In the genomic region with DNA sequence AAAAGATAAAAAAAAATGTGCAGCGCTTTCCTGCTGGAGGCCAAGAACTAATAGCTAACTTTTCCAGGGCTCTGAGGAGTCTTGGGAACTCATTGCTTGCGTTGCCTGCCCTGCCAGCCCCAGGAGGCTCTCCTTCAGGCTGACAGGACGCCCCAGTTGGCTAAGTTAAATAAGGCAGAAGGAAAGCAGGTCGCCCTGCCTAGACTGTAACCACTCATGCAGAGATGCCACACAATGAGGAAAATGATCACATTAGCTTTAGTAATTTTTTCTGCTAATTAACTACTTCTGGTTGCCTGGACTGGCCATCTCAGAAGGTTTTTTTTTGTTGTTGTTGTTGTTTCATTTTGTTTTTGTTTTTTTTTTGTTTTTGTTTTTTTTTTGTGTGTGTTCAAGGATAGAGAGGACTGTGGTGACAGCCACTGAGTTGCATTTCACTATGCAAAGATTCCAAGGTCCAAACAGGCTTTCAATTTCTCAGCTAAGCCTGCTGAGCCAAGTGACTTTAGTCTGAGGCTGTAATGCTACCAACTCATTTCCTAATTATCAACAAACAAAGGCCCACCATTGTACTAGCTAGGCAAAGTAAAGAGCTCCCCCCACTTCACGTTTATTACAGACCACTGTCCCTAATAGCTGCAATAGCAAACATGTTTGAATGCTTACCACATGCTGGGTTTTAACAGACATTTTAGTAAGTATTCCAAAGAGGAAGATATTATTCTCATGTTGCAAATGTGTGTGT, we compare ENCODE assay signal across 31 mouse cellular contexts.
DNase-seq lines count a peak whose midpoint lies in the region; ATAC-seq and TF ChIP-seq lines count a peak whose summit lies in the region.
"Had no signal": no experiment of that assay in that cellular context is flagged by ENCODE, and none has a peak within 500 bp of the region (broad histone marks: within the 10 kb centered on the region; RNA-seq: fewer than 3 reads in every experiment).

No protein-coding gene starts in this region.

- H3K27me3 ChIP-seq in hindbrain, embryonic 16.5 days (replicated peaks; ENCODE audit: control insufficient read depth, insufficient read depth, low read length) = no peaks in the 10 kb centered on the region
- H3K27me3 ChIP-seq in hindbrain, embryonic 10.5 days (ENCODE audit: insufficient read depth, poor library complexity, severe bottlenecking) = no peaks in the 10 kb centered on the region
- H3K27me3 ChIP-seq in midbrain, postnatal 0 days (ENCODE audit: insufficient read depth, low read length) = no peaks in the 10 kb centered on the region
- H3K27me3 ChIP-seq in midbrain, embryonic 11.5 days (ENCODE audit: control insufficient read depth, insufficient read depth, low read length) = no peaks in the 10 kb centered on the region
- H3K27me3 ChIP-seq: embryonic facial prominence, embryonic 15.5 days; heart, embryonic 13.5 days; kidney, embryonic 15.5 days; liver, embryonic 13.5 days; neural tube, embryonic 13.5 days had no signal

- H3K4me3 ChIP-seq in hindbrain, embryonic 16.5 days (ENCODE audit: low read length) = no peak overlapping the region
- no peak overlapping the region for H3K4me3 ChIP-seq in hindbrain, embryonic 10.5 days
- no peak overlapping the region for H3K4me3 ChIP-seq in midbrain, postnatal 0 days (ENCODE audit: low read depth, low read length)
- no peak overlapping the region for H3K4me3 ChIP-seq in midbrain, embryonic 11.5 days (ENCODE audit: low read depth, low read length)
- H3K4me3 ChIP-seq: embryonic facial prominence, embryonic 15.5 days; heart, adult 2 months; heart, embryonic 13.5 days; kidney, embryonic 15.5 days; layer of hippocampus, adult 2 months; left cerebral cortex, adult 2 months; liver, embryonic 13.5 days; myocyte; neural tube, embryonic 13.5 days had no signal

- H3K27ac ChIP-seq in hindbrain, embryonic 16.5 days (ENCODE audit: low read depth, low read length) = no peak overlapping the region
- H3K27ac ChIP-seq in hindbrain, embryonic 10.5 days = no peak overlapping the region
- H3K27ac ChIP-seq in midbrain, postnatal 0 days (ENCODE audit: low read depth, low read length) = no peak overlapping the region
- no peak overlapping the region for H3K27ac ChIP-seq in midbrain, embryonic 11.5 days (ENCODE audit: low read depth, low read length)
- H3K27ac ChIP-seq: embryonic facial prominence, embryonic 15.5 days; heart, adult 2 months; heart, embryonic 13.5 days; kidney, embryonic 15.5 days; layer of hippocampus, adult 2 months; left cerebral cortex, adult 2 months; liver, embryonic 13.5 days; macrophage; neural tube, embryonic 13.5 days had no signal

- 27% methylated on average over 5 of the region's 5 CpGs for WGBS in hindbrain, embryonic 16.5 days
- WGBS in hindbrain, embryonic 10.5 days = 31% methylated on average over 5 of the region's 5 CpGs
- WGBS in midbrain, postnatal 0 days = 26% methylated on average over 5 of the region's 5 CpGs
- WGBS in midbrain, embryonic 11.5 days = 36% methylated on average over 5 of the region's 5 CpGs

- peak; percentile 5 for DNase-seq in embryo, embryonic 11 days
- DNase-seq in embryo, embryonic 9.5 days (ENCODE audit: extremely low spot score) = no peak
- DNase-seq in hindbrain, embryonic 10.5 days (ENCODE audit: low spot score) = no peak
- peak; percentile 43 for DNase-seq in midbrain, postnatal 0 days (ENCODE audit: low spot score)
- DNase-seq in midbrain, embryonic 11.5 days (ENCODE audit: low spot score, missing footprints) = no peak
- DNase-seq in retina, postnatal 1 day = peak; percentile 86
- DNase-seq in neural tube, embryonic 10.5 days (ENCODE audit: extremely low spot score, low spot score) = no peak
- DNase-seq: adrenal gland, adult 8-10 months; cerebellum, postnatal 36 days; heart, adult 2 months; heart, postnatal 10 days; kidney, adult 11 months; kidney, postnatal 36 days; liver, embryonic 13.5 days; lung, adult 18-20 months; right cerebral cortex, postnatal 14 days; thymus, postnatal 4 days had no signal

- no peak overlapping the region for H3K9ac ChIP-seq in hindbrain, embryonic 16.5 days (ENCODE audit: low read depth, low read length)
- H3K9ac ChIP-seq in midbrain, postnatal 0 days (replicated peaks; ENCODE audit: low read length, poor library complexity, severe bottlenecking) = no peak overlapping the region
- no peak overlapping the region for H3K9ac ChIP-seq in midbrain, embryonic 11.5 days (ENCODE audit: low read length)
- H3K9ac ChIP-seq: embryonic facial prominence, embryonic 15.5 days; heart, embryonic 13.5 days; kidney, embryonic 15.5 days; liver, embryonic 13.5 days; neural tube, embryonic 13.5 days had no signal

- no peaks in the 10 kb centered on the region for H3K9me3 ChIP-seq in hindbrain, embryonic 16.5 days (ENCODE audit: control insufficient read depth, low read length)
- no peaks in the 10 kb centered on the region for H3K9me3 ChIP-seq in hindbrain, embryonic 10.5 days
- no peaks in the 10 kb centered on the region for H3K9me3 ChIP-seq in midbrain, postnatal 0 days (ENCODE audit: low read length)
- no peaks in the 10 kb centered on the region for H3K9me3 ChIP-seq in midbrain, embryonic 11.5 days (ENCODE audit: control insufficient read depth, low read length)
- H3K9me3 ChIP-seq: embryonic facial prominence, embryonic 15.5 days; heart, embryonic 13.5 days; kidney, embryonic 15.5 days; liver, embryonic 13.5 days; neural tube, embryonic 13.5 days had no signal

- no peaks in the 10 kb centered on the region for H3K36me3 ChIP-seq in hindbrain, embryonic 16.5 days (ENCODE audit: control insufficient read depth, insufficient read depth, low read length)
- H3K36me3 ChIP-seq in hindbrain, embryonic 10.5 days = no peaks in the 10 kb centered on the region
- no peaks in the 10 kb centered on the region for H3K36me3 ChIP-seq in midbrain, postnatal 0 days (ENCODE audit: insufficient read depth, low read length)
- no peaks in the 10 kb centered on the region for H3K36me3 ChIP-seq in midbrain, embryonic 11.5 days (ENCODE audit: control insufficient read depth, insufficient read depth, low read length)
- H3K36me3 ChIP-seq: embryonic facial prominence, embryonic 15.5 days; heart, embryonic 13.5 days; kidney, embryonic 15.5 days; liver, embryonic 13.5 days had no signal

- ATAC-seq in hindbrain, embryonic 16.5 days = 0 out of 2 replicates have a peak, but pooled peaks have one; percentile 67
- ATAC-seq in midbrain, postnatal 0 days (ENCODE audit: low FRiP score) = no peak
- ATAC-seq in midbrain, embryonic 11.5 days (ENCODE audit: low FRiP score) = no peak
- ATAC-seq: activated CD4-positive, CD25-positive, alpha-beta regulatory T cell, adult 4 months; forebrain, embryonic 16.5 days; inflammation-experienced regulatory T-cells, adult 6 months; lung, postnatal 0 days; midbrain, embryonic 16.5 days had no signal

- H3K4me2 ChIP-seq in hindbrain, embryonic 16.5 days (ENCODE audit: low read length) = no peak overlapping the region
- no peak overlapping the region for H3K4me2 ChIP-seq in midbrain, postnatal 0 days (ENCODE audit: low read depth, low read length, poor library complexity, severe bottlenecking)
- no peak overlapping the region for H3K4me2 ChIP-seq in midbrain, embryonic 11.5 days
- H3K4me2 ChIP-seq: embryonic facial prominence, embryonic 15.5 days; heart, embryonic 13.5 days; kidney, embryonic 15.5 days; liver, embryonic 13.5 days; neural tube, embryonic 13.5 days had no signal

- no peak for TF ChIP-seq CTCF in midbrain, postnatal 0 days (IDR thresholded peaks at IDR 0.05)

- H3K4me1 ChIP-seq in hindbrain, embryonic 16.5 days (ENCODE audit: control insufficient read depth, insufficient read depth, low read depth, low read length) = no peaks in the 10 kb centered on the region
- H3K4me1 ChIP-seq in hindbrain, embryonic 10.5 days (replicated peaks) = 0 out of 2 replicates have a peak, but pooled peaks cover 3% of the 10 kb centered on the region
- H3K4me1 ChIP-seq in midbrain, postnatal 0 days (ENCODE audit: insufficient read depth, low read length) = no peaks in the 10 kb centered on the region
- H3K4me1 ChIP-seq in midbrain, embryonic 11.5 days (ENCODE audit: control insufficient read depth, insufficient read depth, low read length) = no peaks in the 10 kb centered on the region
- H3K4me1 ChIP-seq: embryonic facial prominence, embryonic 15.5 days; kidney, embryonic 15.5 days; liver, embryonic 13.5 days had no signal

Comparison
In these comparisons a context has a peak if more than half of its experiments do, and no peak if none do; other contexts are left out.
1. DNase-seq: peak in embryo, embryonic 11 days (single experiment), midbrain, postnatal 0 days (single experiment) and retina, postnatal 1 day (single experiment); none in embryo, embryonic 9.5 days (single experiment), hindbrain, embryonic 10.5 days (single experiment), midbrain, embryonic 11.5 days (single experiment) and neural tube, embryonic 10.5 days (single experiment).